Mouse (Mus musculus): ENCODE measurements around the gene Clstn2. TPM values are rescaled to one million over a fixed set of nuclear protein-coding genes. Genes with fewer than 3 reads are reported as not detected.

The Clstn2 gene
- polyA plus RNA-seq, 1 experiment from 2014 or later, result 0.46 TPM

DNA sequence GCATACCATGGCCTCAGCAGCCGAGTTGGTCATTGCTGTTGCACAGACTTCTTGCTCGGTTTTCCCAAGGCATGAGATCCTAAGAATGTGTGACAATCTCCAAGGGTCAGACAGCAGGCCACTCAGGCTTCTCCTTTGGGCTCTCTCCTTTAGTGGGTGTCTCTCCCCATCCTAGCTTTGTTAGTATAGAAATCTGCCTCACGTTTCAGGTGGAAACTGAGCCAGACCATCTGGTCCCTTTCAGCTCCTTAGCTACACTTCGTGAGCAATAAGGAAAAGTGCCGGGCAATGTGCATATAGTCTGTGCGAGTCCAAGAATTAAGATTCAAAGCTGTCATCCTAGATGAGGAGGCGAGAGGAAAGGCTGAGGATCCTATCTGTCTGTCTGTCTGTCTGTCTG is 422.4 kb downstream of the Clstn2 start:
- Histone ChIP-seq H3K27me3 (ENCODE audit: control insufficient read depth, insufficient read depth, low read length) (no peaks in the 10 kb centered on the region), H3K4me3 (ENCODE audit: control insufficient read depth in 1 of 2, insufficient read depth in 1 of 2, low read depth in 1 of 2, low read length in 2 of 2) (no peak overlapping the region), H3K4me2 (ENCODE audit: low read length) (no peak overlapping the region), H3K36me3 (ENCODE audit: control insufficient read depth, insufficient read depth, low read length) (no peaks in the 10 kb centered on the region), H3K9ac (ENCODE audit: low read length) (no peak overlapping the region), H3K27ac (replicated peaks in 1 of 2; ENCODE audit: control insufficient read depth in 1 of 2, insufficient read depth in 1 of 2, low read depth in 2 of 2, low read length in 2 of 2) (no peak overlapping the region), H3K9me3 (ENCODE audit: control insufficient read depth, low read length) (no peaks in the 10 kb centered on the region), H3K4me1 (ENCODE audit: control insufficient read depth in 2 of 2, insufficient read depth in 2 of 2, low read length in 2 of 2) (no peaks in the 10 kb centered on the region)
- WGBS, result 80% methylated on average over 7 of the region's 7 CpGs
- no peak for ATAC-seq (ENCODE audit: insufficient number of reproducible peaks, insufficient read depth, low FRiP score, low read depth)

DNA sequence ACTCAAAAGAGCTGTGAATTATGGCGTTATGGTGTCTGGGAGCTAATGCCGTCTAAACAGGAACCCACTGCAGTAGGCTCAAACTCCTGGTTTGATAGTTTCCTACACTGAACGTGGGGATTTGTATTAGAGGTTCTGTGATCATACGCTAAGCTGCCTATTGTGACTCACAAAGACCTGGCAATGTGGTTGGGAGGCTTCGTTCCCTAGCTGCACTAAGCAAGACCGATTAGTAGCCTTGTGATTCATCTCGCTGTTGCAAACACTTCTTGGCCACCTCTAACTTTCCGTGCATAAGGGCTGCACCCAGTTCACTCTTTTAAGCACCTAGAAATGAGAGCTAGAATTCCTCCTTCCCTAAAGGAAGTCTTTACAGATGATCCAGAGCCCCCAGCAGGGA is 429.3 kb downstream of the Clstn2 start:
- no peak for ATAC-seq (ENCODE audit: insufficient number of reproducible peaks, insufficient read depth, low FRiP score, low read depth)
- Histone ChIP-seq H3K27ac (replicated peaks in 1 of 2; ENCODE audit: control insufficient read depth in 1 of 2, insufficient read depth in 1 of 2, low read depth in 2 of 2, low read length in 2 of 2) (no peak overlapping the region), H3K4me2 (ENCODE audit: low read length) (no peak overlapping the region), H3K4me3 (ENCODE audit: control insufficient read depth in 1 of 2, insufficient read depth in 1 of 2, low read depth in 1 of 2, low read length in 2 of 2) (no peak overlapping the region), H3K36me3 (ENCODE audit: control insufficient read depth, insufficient read depth, low read length) (no peaks in the 10 kb centered on the region), H3K9ac (ENCODE audit: low read length) (no peak overlapping the region), H3K27me3 (ENCODE audit: control insufficient read depth, insufficient read depth, low read length) (no peaks in the 10 kb centered on the region), H3K4me1 (ENCODE audit: control insufficient read depth in 2 of 2, insufficient read depth in 2 of 2, low read length in 2 of 2) (no peaks in the 10 kb centered on the region), H3K9me3 (ENCODE audit: control insufficient read depth, low read length) (no peaks in the 10 kb centered on the region)
- 76% methylated on average over 8 of the region's 8 CpGs for WGBS

DNA sequence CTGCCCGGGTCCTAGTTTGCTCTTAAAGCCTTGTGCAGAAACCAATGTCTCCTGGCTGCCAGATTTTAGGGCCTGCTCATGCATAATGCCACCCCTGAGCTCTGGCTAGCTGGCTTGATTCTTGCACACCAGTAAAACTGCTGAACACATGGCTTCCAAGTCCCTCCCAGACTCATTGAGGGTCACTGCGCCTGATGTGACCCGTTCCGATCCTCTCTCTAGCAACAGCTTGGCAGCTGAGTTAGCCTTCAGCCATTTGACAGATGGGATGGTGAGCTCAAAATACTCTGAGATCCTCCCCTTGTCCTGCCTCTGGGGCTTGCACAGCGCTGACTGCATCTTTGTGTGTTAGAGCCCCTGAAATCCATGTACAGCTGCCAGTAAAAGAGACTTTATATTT is 430.5 kb downstream of the Clstn2 start:
- 60% methylated on average over 5 of the region's 5 CpGs for WGBS
- H3K4me2 ChIP-seq (ENCODE audit: low read length), result no peak overlapping the region
- no peak overlapping the region for H3K4me3 ChIP-seq (ENCODE audit: control insufficient read depth in 1 of 2, insufficient read depth in 1 of 2, low read depth in 1 of 2, low read length in 2 of 2)
- H3K4me1 ChIP-seq (ENCODE audit: control insufficient read depth in 2 of 2, insufficient read depth in 2 of 2, low read length in 2 of 2), result no peaks in the 10 kb centered on the region
- no peak overlapping the region for H3K27ac ChIP-seq (replicated peaks in 1 of 2; ENCODE audit: control insufficient read depth in 1 of 2, insufficient read depth in 1 of 2, low read depth in 2 of 2, low read length in 2 of 2)
- ATAC-seq (ENCODE audit: insufficient number of reproducible peaks, insufficient read depth, low FRiP score, low read depth), result no peak
- no peaks in the 10 kb centered on the region for H3K9me3 ChIP-seq (ENCODE audit: control insufficient read depth, low read length)
- no peaks in the 10 kb centered on the region for H3K27me3 ChIP-seq (ENCODE audit: control insufficient read depth, insufficient read depth, low read length)
- H3K36me3 ChIP-seq (ENCODE audit: control insufficient read depth, insufficient read depth, low read length), result no peaks in the 10 kb centered on the region
- no peak overlapping the region for H3K9ac ChIP-seq (ENCODE audit: low read length)

DNA sequence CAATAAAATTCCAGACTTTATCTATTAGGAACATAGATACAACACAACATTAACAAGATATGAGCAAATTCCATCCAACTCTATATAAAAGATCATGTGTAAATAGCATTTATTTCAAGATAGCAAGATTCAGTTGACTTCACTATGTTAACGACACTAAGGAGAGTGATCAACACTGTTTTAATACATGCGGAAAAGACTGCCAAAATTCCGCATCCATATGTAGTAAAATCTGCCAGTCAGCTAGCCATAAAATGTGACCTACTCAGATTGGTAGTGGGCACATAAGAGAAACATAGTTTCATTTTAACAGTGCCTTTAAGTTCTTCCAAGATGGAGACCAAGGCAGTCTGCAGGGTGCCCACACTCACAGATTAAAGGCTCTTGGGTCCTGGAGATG is 434.0 kb downstream of the Clstn2 start:
- no peak overlapping the region for H3K27ac ChIP-seq (replicated peaks in 1 of 2; ENCODE audit: control insufficient read depth in 1 of 2, insufficient read depth in 1 of 2, low read depth in 2 of 2, low read length in 2 of 2)
- no peak overlapping the region for H3K4me3 ChIP-seq (ENCODE audit: control insufficient read depth in 1 of 2, insufficient read depth in 1 of 2, low read depth in 1 of 2, low read length in 2 of 2)
- H3K4me2 ChIP-seq (ENCODE audit: low read length), result no peak overlapping the region
- no peak for ATAC-seq (ENCODE audit: insufficient number of reproducible peaks, insufficient read depth, low FRiP score, low read depth)
- no peaks in the 10 kb centered on the region for H3K4me1 ChIP-seq (ENCODE audit: control insufficient read depth in 2 of 2, insufficient read depth in 2 of 2, low read length in 2 of 2)
- H3K27me3 ChIP-seq (ENCODE audit: control insufficient read depth, insufficient read depth, low read length), result no peaks in the 10 kb centered on the region
- no peak overlapping the region for H3K9ac ChIP-seq (ENCODE audit: low read length)
- WGBS, result 91% methylated on average over 3 of the region's 3 CpGs
- H3K36me3 ChIP-seq (ENCODE audit: control insufficient read depth, insufficient read depth, low read length), result no peaks in the 10 kb centered on the region
- H3K9me3 ChIP-seq (ENCODE audit: control insufficient read depth, low read length), result no peaks in the 10 kb centered on the region

DNA sequence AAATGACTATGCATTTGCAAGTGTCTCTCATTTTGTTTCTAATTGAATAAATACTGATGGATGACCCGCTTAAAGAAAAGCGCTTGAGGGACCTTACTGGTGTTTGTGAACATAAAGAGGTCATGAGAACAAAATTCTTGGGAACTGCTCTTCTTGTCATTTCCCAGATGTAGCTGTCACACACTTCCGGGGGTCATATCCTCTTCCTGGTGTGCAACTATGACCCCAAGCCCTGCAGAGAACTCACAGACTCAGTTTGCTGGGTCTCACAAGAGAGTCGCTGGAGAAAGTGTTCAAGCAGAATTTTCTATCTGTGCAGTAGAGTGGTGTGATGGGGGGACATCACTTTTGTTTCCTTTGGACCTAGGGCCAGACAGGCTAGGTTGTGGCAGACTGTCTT is 442.3 kb downstream of the Clstn2 start:
- no peak overlapping the region for H3K9ac ChIP-seq (ENCODE audit: low read length)
- WGBS, result 76% methylated on average over 4 of the region's 4 CpGs
- peaks cover 0 to 4% of the 10 kb centered on the region in 2 experiments; a peak in 2 of 4 replicates for H3K4me1 ChIP-seq (ENCODE audit: control insufficient read depth in 2 of 2, insufficient read depth in 2 of 2, low read length in 2 of 2)
- H3K4me3 ChIP-seq (ENCODE audit: control insufficient read depth in 1 of 2, insufficient read depth in 1 of 2, low read depth in 1 of 2, low read length in 2 of 2), result no peak overlapping the region
- no peak for ATAC-seq (ENCODE audit: insufficient number of reproducible peaks, insufficient read depth, low FRiP score, low read depth)
- H3K4me2 ChIP-seq (ENCODE audit: low read length), result no peak overlapping the region
- no peaks in the 10 kb centered on the region for H3K27me3 ChIP-seq (ENCODE audit: control insufficient read depth, insufficient read depth, low read length)
- no peak overlapping the region for H3K27ac ChIP-seq (replicated peaks in 1 of 2; ENCODE audit: control insufficient read depth in 1 of 2, insufficient read depth in 1 of 2, low read depth in 2 of 2, low read length in 2 of 2)
- no peaks in the 10 kb centered on the region for H3K9me3 ChIP-seq (ENCODE audit: control insufficient read depth, low read length)
- H3K36me3 ChIP-seq (ENCODE audit: control insufficient read depth, insufficient read depth, low read length), result no peaks in the 10 kb centered on the region

DNA sequence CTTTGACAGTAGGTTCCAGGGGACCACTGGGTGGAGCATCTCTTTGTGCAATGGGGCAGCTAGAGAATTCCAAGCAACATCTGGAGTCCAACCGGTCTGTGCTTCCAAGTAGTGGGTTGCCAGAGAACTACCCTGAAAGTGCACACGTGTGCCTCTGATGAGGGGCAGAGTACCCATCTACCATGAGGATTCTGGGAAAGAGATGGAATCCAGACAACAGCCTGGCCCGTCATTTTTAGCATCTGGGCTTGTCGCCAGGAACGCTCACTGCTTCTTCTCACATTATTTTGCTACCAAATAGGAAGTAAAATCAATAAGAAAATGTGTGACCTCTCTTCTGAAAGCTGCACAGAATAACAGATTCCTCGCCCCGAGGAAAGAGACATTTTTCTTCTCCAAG is 462.1 kb downstream of the Clstn2 start:
- Histone ChIP-seq H3K4me3 (ENCODE audit: control insufficient read depth in 1 of 2, insufficient read depth in 1 of 2, low read depth in 1 of 2, low read length in 2 of 2) (no peak overlapping the region), H3K27me3 (ENCODE audit: control insufficient read depth, insufficient read depth, low read length) (no peaks in the 10 kb centered on the region), H3K27ac (replicated peaks in 1 of 2; ENCODE audit: control insufficient read depth in 1 of 2, insufficient read depth in 1 of 2, low read depth in 2 of 2, low read length in 2 of 2) (no peak overlapping the region), H3K9ac (ENCODE audit: low read length) (no peak overlapping the region), H3K36me3 (ENCODE audit: control insufficient read depth, insufficient read depth, low read length) (no peaks in the 10 kb centered on the region), H3K4me2 (ENCODE audit: low read length) (no peak overlapping the region), H3K9me3 (ENCODE audit: control insufficient read depth, low read length) (no peaks in the 10 kb centered on the region), H3K4me1 (ENCODE audit: control insufficient read depth in 2 of 2, insufficient read depth in 2 of 2, low read length in 2 of 2) (no peaks in the 10 kb centered on the region; a peak in 1 of 4 replicates)
- WGBS, result 55% methylated on average over 7 of the region's 7 CpGs
- ATAC-seq (ENCODE audit: insufficient number of reproducible peaks, insufficient read depth, low FRiP score, low read depth), result no peak

DNA sequence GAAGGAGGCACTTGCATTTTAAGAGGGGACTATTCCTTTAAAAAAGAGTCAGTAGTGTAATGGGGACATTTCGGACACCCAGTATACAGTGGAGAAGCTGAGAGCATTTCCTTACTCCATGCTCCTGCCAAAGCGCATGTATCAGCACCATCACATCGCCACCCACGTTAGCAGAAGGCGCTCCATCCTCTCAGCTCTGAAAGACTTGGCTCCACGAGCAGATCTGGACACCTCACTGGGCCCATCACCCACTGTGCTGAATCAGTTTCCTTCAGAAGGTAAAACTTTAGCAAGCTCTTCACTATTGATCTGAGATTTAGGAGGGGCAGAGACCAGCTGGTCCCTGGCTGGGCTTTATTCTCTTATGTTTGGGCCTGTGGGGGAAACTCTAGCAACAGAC is 469.9 kb downstream of the Clstn2 start:
- no peaks in the 10 kb centered on the region for H3K9me3 ChIP-seq (ENCODE audit: control insufficient read depth, low read length)
- no peaks in the 10 kb centered on the region for H3K27me3 ChIP-seq (ENCODE audit: control insufficient read depth, insufficient read depth, low read length)
- no peak overlapping the region for H3K9ac ChIP-seq (ENCODE audit: low read length)
- no peak for ATAC-seq (ENCODE audit: insufficient number of reproducible peaks, insufficient read depth, low FRiP score, low read depth)
- no peak overlapping the region for H3K27ac ChIP-seq (replicated peaks in 1 of 2; ENCODE audit: control insufficient read depth in 1 of 2, insufficient read depth in 1 of 2, low read depth in 2 of 2, low read length in 2 of 2)
- no peak overlapping the region for H3K4me2 ChIP-seq (ENCODE audit: low read length)
- WGBS, result 79% methylated on average over 6 of the region's 6 CpGs
- no peaks in the 10 kb centered on the region for H3K4me1 ChIP-seq (ENCODE audit: control insufficient read depth in 2 of 2, insufficient read depth in 2 of 2, low read length in 2 of 2)
- no peak overlapping the region for H3K4me3 ChIP-seq (ENCODE audit: control insufficient read depth in 1 of 2, insufficient read depth in 1 of 2, low read depth in 1 of 2, low read length in 2 of 2)
- H3K36me3 ChIP-seq (ENCODE audit: control insufficient read depth, insufficient read depth, low read length), result no peaks in the 10 kb centered on the region

DNA sequence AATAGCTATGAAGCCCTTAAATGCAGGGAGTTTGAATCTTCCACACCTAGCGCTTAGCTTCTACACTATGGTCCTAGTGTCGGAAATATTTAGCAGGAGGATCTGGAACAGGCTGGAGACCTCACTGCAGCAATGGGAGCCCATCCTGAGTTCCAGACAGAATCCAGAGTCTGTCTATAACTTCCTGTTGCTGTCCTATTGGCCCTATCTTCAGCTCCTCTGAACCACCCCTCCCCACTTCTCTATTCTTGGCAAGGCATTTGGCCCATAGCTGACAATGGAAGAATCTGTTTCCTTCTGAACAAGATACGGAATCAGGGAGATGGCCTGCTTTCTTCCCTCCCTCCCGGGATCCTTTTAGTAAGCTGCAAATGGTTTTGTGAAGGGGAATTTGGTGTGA is 488.6 kb downstream of the Clstn2 start:
- Histone ChIP-seq H3K27me3 (ENCODE audit: control insufficient read depth, insufficient read depth, low read length) (no peaks in the 10 kb centered on the region), H3K4me2 (ENCODE audit: low read length) (no peak overlapping the region), H3K4me1 (ENCODE audit: control insufficient read depth in 2 of 2, insufficient read depth in 2 of 2, low read length in 2 of 2) (0 out of 4 replicates have a peak, but pooled peaks cover 0 to 2% of the 10 kb centered on the region in 2 experiments), H3K27ac (replicated peaks in 1 of 2; ENCODE audit: control insufficient read depth in 1 of 2, insufficient read depth in 1 of 2, low read depth in 2 of 2, low read length in 2 of 2) (no peak overlapping the region), H3K9me3 (ENCODE audit: control insufficient read depth, low read length) (no peaks in the 10 kb centered on the region), H3K9ac (ENCODE audit: low read length) (no peak overlapping the region), H3K4me3 (ENCODE audit: control insufficient read depth in 1 of 2, insufficient read depth in 1 of 2, low read depth in 1 of 2, low read length in 2 of 2) (no peak overlapping the region), H3K36me3 (ENCODE audit: control insufficient read depth, insufficient read depth, low read length) (no peaks in the 10 kb centered on the region)
- no peak for ATAC-seq (ENCODE audit: insufficient number of reproducible peaks, insufficient read depth, low FRiP score, low read depth)
- WGBS, result 61% methylated on average over 4 of the region's 4 CpGs
